7 mouse cellular contexts compared by ENCODE assay signal in genomic region chr1:180256138-180256674, GRCm38 (mm10). TPM values are rescaled to one million over a fixed set of nuclear protein-coding genes. Genes with fewer than 3 reads are reported as not detected.
DNase-seq lines count a peak whose midpoint lies in the region; ATAC-seq lines count a peak whose summit lies in the region.

No protein-coding gene starts in this region.

- H3K4me2 ChIP-seq in limb, embryonic 11.5 days (ENCODE audit: low read depth, severe bottlenecking), result peak overlapping the region; percentile 98
- peak overlapping the region; percentile 97 for H3K4me2 ChIP-seq in midbrain, embryonic 14.5 days (ENCODE audit: low read length)

- H3K36me3 ChIP-seq in embryonic facial prominence, embryonic 10.5 days (replicated peaks), result no peaks in the 10 kb centered on the region
- H3K36me3 ChIP-seq in limb, embryonic 11.5 days (ENCODE audit: control insufficient read depth, insufficient read depth, low read length), result no peaks in the 10 kb centered on the region
- H3K36me3 ChIP-seq in midbrain, embryonic 14.5 days (ENCODE audit: control insufficient read depth, insufficient read depth, low read length), result no peaks in the 10 kb centered on the region

- H3K9me3 ChIP-seq in embryonic facial prominence, embryonic 10.5 days, result no peaks in the 10 kb centered on the region
- no peaks in the 10 kb centered on the region for H3K9me3 ChIP-seq in limb, embryonic 11.5 days (ENCODE audit: control insufficient read depth, low read length)
- no peaks in the 10 kb centered on the region for H3K9me3 ChIP-seq in midbrain, embryonic 14.5 days (ENCODE audit: control insufficient read depth, low read length)

- H3K4me3 ChIP-seq in embryonic facial prominence, embryonic 10.5 days, result peak overlapping the region; percentile 74
- peak overlapping the region; percentile 80 for H3K4me3 ChIP-seq in limb, embryonic 11.5 days (ENCODE audit: low read depth, low read length)
- H3K4me3 ChIP-seq in midbrain, embryonic 14.5 days (replicated peaks; ENCODE audit: low read depth, low read length), result peak overlapping the region; percentile 79

- peak overlapping the region; percentile 72 for H3K9ac ChIP-seq in limb, embryonic 11.5 days (ENCODE audit: low read length)
- peak overlapping the region; percentile 86 for H3K9ac ChIP-seq in midbrain, embryonic 14.5 days (replicated peaks; ENCODE audit: low read length)

- peaks cover 23% of the 10 kb centered on the region for H3K4me1 ChIP-seq in embryonic facial prominence, embryonic 10.5 days
- H3K4me1 ChIP-seq in limb, embryonic 11.5 days (ENCODE audit: control insufficient read depth, insufficient read depth, low read length), result no peaks in the 10 kb centered on the region; the same call in 1 of the 2 replicates
- 0 out of 2 replicates have a peak, but pooled peaks cover 8% of the 10 kb centered on the region for H3K4me1 ChIP-seq in midbrain, embryonic 14.5 days (ENCODE audit: control insufficient read depth, insufficient read depth, low read length)

- peak; percentile 90 for ATAC-seq in limb, embryonic 11.5 days (ENCODE audit: insufficient number of reproducible peaks, low FRiP score, low TSS enrichment, low read depth)
- peak; percentile 93 for ATAC-seq in midbrain, embryonic 14.5 days (ENCODE audit: low FRiP score, low TSS enrichment)

- peak overlapping the region; percentile 83 for H3K27ac ChIP-seq in embryonic facial prominence, embryonic 10.5 days (replicated peaks)
- no peak overlapping the region for H3K27ac ChIP-seq in limb, embryonic 11.5 days (replicated peaks; ENCODE audit: low read depth, low read length)
- peak overlapping the region; percentile 72 for H3K27ac ChIP-seq in midbrain, embryonic 14.5 days (replicated peaks; ENCODE audit: low read depth, low read length)

- DNase-seq in adrenal gland, postnatal 10 days, result peak; percentile 100
- peak; percentile 96 for DNase-seq in embryonic facial prominence, embryonic 10.5 days (ENCODE audit: low spot score)
- DNase-seq in heart, adult 11 months, result peak; percentile 99
- peak; percentile 99 for DNase-seq in kidney, adult 18-20 months
- DNase-seq in limb, embryonic 11.5 days (ENCODE audit: low spot score), result peak; percentile 98
- peak; percentile 94 for DNase-seq in midbrain, embryonic 14.5 days
- peak; percentile 98 to 100 for DNase-seq in spleen, adult 18-20 months

- H3K27me3 ChIP-seq in embryonic facial prominence, embryonic 10.5 days (replicated peaks; ENCODE audit: low read depth, poor library complexity, severe bottlenecking), result peaks cover 25% of the 10 kb centered on the region
- H3K27me3 ChIP-seq in limb, embryonic 11.5 days (ENCODE audit: control insufficient read depth, insufficient read depth, low read length), result no peaks in the 10 kb centered on the region
- peaks cover 7% of the 10 kb centered on the region; the same call in 1 of the 2 replicates for H3K27me3 ChIP-seq in midbrain, embryonic 14.5 days (ENCODE audit: control insufficient read depth, insufficient read depth, low read length)

- under 1% methylated on average over 39 of the region's 39 CpGs for WGBS in embryonic facial prominence, embryonic 10.5 days
- under 1% methylated on average over 39 of the region's 39 CpGs for WGBS in limb, embryonic 11.5 days
- WGBS in midbrain, embryonic 14.5 days, result under 1% methylated on average over 39 of the region's 39 CpGs

RNA-seq across cellular contexts. Expression of gene Psen2, which starts 7.0 kb away (rescaled TPM):
- total RNA-seq in adrenal gland, postnatal 10 days (2021), result 10 to 100 TPM; 25.4 to 26.7 TPM
- polyA plus RNA-seq in embryonic facial prominence, embryonic 10.5 days (2016; fragmentation: Nextera tagmentation; extraction: Ambion mirVana), result 7.1 and 7.2 TPM in 2 replicates
- polyA plus RNA-seq in limb, embryonic 11.5 days (2014; fragmentation: Nextera tagmentation; extraction: Ambion mirVana), result 7.4 and 8.3 TPM in 2 replicates
- 12.9 and 13.7 TPM in 2 replicates for polyA plus RNA-seq in midbrain, embryonic 14.5 days (2014; fragmentation: Nextera tagmentation; extraction: Ambion mirVana)

RNA-seq across cellular contexts. Expression of gene Coq8a, which starts 56.8 kb away (rescaled TPM):
- 1,000 to 10,000 TPM; 1,138 to 1,532 TPM for total RNA-seq in adrenal gland, postnatal 10 days (2021)
- 1.7 and 2.6 TPM in 2 replicates for polyA plus RNA-seq in embryonic facial prominence, embryonic 10.5 days (2016; fragmentation: Nextera tagmentation; extraction: Ambion mirVana)
- 2.0 and 2.3 TPM in 2 replicates for polyA plus RNA-seq in limb, embryonic 11.5 days (2014; fragmentation: Nextera tagmentation; extraction: Ambion mirVana)
- polyA plus RNA-seq in midbrain, embryonic 14.5 days (2014; fragmentation: Nextera tagmentation; extraction: Ambion mirVana), result 2.0 and 2.1 TPM in 2 replicates
